Mouse (Mus musculus) frontal cortex, postnatal 36 days (tissue): ENCODE results near the gene Pah.
A peak's percentile ranks its signal among the peaks of the same experiment; 100 is the strongest.

Experiments
- DNase-seq, 2 experiments: peaks; one replicate each; pipeline ENCODE4 v3.0.0; 2022; ENCODE audit warnings: low spot score in 2 of 2

Pah gene

GRCm38 (mm10) chr10:87502283-87502682 is 19.3 kb upstream of the Pah start:
- no peak for DNase-seq

GRCm38 (mm10) chr10:87503946-87504345 is 17.6 kb upstream of the Pah start:
- DNase-seq: peak; percentile 55 to 70

- no peak for DNase-seq
Observed at GRCm38 (mm10) chr10:87508581-87508980, 13.0 kb upstream of the Pah start.

GRCm38 (mm10) chr10:87513052-87513451 is 8.5 kb upstream of the Pah start:
- no peak for DNase-seq

GRCm38 (mm10) chr10:87518585-87518984 is 3.0 kb upstream of the Pah start:
- no peak for DNase-seq

- DNase-seq: no peak
Observed at GRCm38 (mm10) chr10:87520401-87521116, 1.0 kb upstream of the Pah start.

- DNase-seq: no peak
Observed at GRCm38 (mm10) chr10:87534172-87534571, 12.6 kb downstream of the Pah start.

GRCm38 (mm10) chr10:87545759-87546158 is 24.2 kb downstream of the Pah start:
- no peak for DNase-seq

GRCm38 (mm10) chr10:87546299-87547234 is 25.0 kb downstream of the Pah start:
- DNase-seq: no peak

- peak; percentile 30 to 59 for DNase-seq
Observed at GRCm38 (mm10) chr10:87552726-87553125, 31.1 kb downstream of the Pah start.

- no peak for DNase-seq
Observed at GRCm38 (mm10) chr10:87556441-87556840, 34.8 kb downstream of the Pah start.

- DNase-seq: no peak
Observed at GRCm38 (mm10) chr10:87563818-87564217, 42.2 kb downstream of the Pah start.

- no peak for DNase-seq
Observed at GRCm38 (mm10) chr10:87565712-87566111, 44.1 kb downstream of the Pah start.

GRCm38 (mm10) chr10:87572500-87572899 is 50.9 kb downstream of the Pah start:
- DNase-seq: no peak

- no peak for DNase-seq
Observed at GRCm38 (mm10) chr10:87586696-87587095, 65.1 kb downstream of the Pah start.

GRCm38 (mm10) chr10:87593916-87594315 is 72.3 kb downstream of the Pah start:
- DNase-seq: no peak

GRCm38 (mm10) chr10:87596361-87597074 is 74.9 kb downstream of the Pah start:
- peak; percentile 8 to 49 for DNase-seq

GRCm38 (mm10) chr10:87597075-87597677 is 75.6 kb downstream of the Pah start:
- peak; percentile 35 to 41 for DNase-seq

- DNase-seq: no peak
Observed at GRCm38 (mm10) chr10:87602151-87602550, 80.6 kb downstream of the Pah start.

- DNase-seq: no peak
Observed at GRCm38 (mm10) chr10:87625196-87625595, 103.6 kb downstream of the Pah start.
